Mouse (Mus musculus) liver, embryonic 11.5 days (tissue): ENCODE measurements around the gene Gsta1. TPM values are rescaled to one million over a fixed set of nuclear protein-coding genes. Genes with fewer than 3 reads are reported as not detected.
A peak's percentile ranks its signal among the peaks of the same experiment; 100 is the strongest.
"Not testable (repeated sequence)": the region's sequence is repeated elsewhere in the genome, so short reads cannot be mapped to it uniquely, and the experiment has no call there.

ENCODE experiments used
- ATAC-seq: fragments of 200-750 bp; cut with Nextera tagmentation; replicated peaks from 2 replicates; pipeline ENCODE4 v1.8.0; 2017; ENCODE audit warnings: moderate number of reproducible peaks, mild to moderate bottlenecking, moderate TSS enrichment, moderate library complexity; ENCODE audit not compliant: low FRiP score
- DNase-seq: peaks from one replicate; pipeline ENCODE4 v3.0.0-alpha.2; 2017; ENCODE audit warnings: low spot score
- H3K27ac ChIP-seq: fragments of 300-500 bp; sonication (generic); 2 replicates; pipeline ENCODE4 v1.5.1; 2014; ENCODE audit warnings: mild to moderate bottlenecking, low read depth, low read length, control low read depth
- H3K27me3 ChIP-seq: fragments of 300-500 bp; sonication (generic); replicated peaks from 2 replicates; pipeline ENCODE4 v1.6.1; 2014; ENCODE audit warnings: low read length, mixed read lengths; ENCODE audit not compliant: control insufficient read depth, insufficient read depth
- H3K36me3 ChIP-seq: fragments of 300-500 bp; sonication (generic); 2 replicates; pipeline ENCODE4 v1.6.1; 2014; ENCODE audit warnings: mild to moderate bottlenecking, low read length, moderate library complexity, mixed read lengths; ENCODE audit not compliant: control insufficient read depth, insufficient read depth
- H3K4me1 ChIP-seq: fragments of 300-500 bp; sonication (generic); replicated peaks from 2 replicates; pipeline ENCODE4 v1.6.1; 2014; ENCODE audit warnings: low read length, mixed read lengths; ENCODE audit not compliant: control insufficient read depth, insufficient read depth
- H3K4me2 ChIP-seq: fragments of 300-500 bp; sonication (generic); 2 replicates; pipeline ENCODE4 v1.6.1; 2014; ENCODE audit warnings: mild to moderate bottlenecking, control low read depth, moderate library complexity
- H3K4me3 ChIP-seq: fragments of 300-500 bp; sonication (generic); 2 replicates; pipeline ENCODE4 v1.5.1; 2014; ENCODE audit warnings: low read depth, low read length, control low read depth
- H3K9ac ChIP-seq: fragments of 300-500 bp; sonication (generic); 2 replicates; pipeline ENCODE4 v1.6.1; 2014; ENCODE audit warnings: low read depth, low read length, control low read depth
- H3K9me3 ChIP-seq: fragments of 300-500 bp; sonication (generic); 2 replicates; pipeline ENCODE4 v1.6.1; 2016; ENCODE audit warnings: low read length, inconsistent platforms, mixed read lengths; ENCODE audit not compliant: control insufficient read depth
- WGBS: fragments of 180-500 bp; shearing (Covaris S2); extraction: QIAGEN DNeasy Blood & Tissue Kit; methylation state at CpG from one replicate; pipeline ENCODE4 v1.1.7; 2014; 5-methylcytosine and 5-hydroxymethylcytosine counted together
- polyA plus RNA-seq: library from polyadenylated mRNA; unstranded; fragments of >200 nt; fragmentation: Nextera tagmentation; extraction: Ambion mirVana; gene quantifications from 2 replicates; pipeline ENCODE4 v1.2.1, GENCODE M21; 2014

Gsta1 gene
- polyA plus RNA-seq, 1 experiment from 2014 or later, result not detected

DNA sequence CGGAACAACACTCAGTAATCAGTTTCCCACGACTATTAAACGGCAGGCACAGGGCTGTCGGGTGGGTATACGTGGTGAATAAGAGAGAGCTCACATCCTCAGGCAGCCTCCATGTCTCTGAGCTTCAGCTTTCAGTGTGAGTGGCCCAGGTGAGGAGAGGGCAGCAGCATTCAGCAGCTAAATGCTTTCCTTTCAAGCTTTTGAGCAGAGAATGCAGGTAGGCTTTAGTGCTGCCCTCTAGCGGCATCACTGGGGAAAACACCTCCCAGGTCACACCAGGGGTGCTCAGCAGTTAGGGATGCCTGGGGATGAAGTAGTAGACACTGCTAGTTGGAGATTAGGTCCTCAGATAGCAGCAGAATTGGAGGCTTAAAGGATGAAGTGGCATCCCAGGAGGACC lies 29.2 kb downstream of the Gsta1 start:
- 0% methylated on average over 1 of the region's 6 CpGs for WGBS
- H3K36me3 ChIP-seq, H3K27me3 ChIP-seq, H3K27ac ChIP-seq, DNase-seq, H3K9me3 ChIP-seq, H3K4me1 ChIP-seq, H3K4me3 ChIP-seq, H3K9ac ChIP-seq, H3K4me2 ChIP-seq: not testable (repeated sequence)
- peak; percentile 29 for ATAC-seq

DNA sequence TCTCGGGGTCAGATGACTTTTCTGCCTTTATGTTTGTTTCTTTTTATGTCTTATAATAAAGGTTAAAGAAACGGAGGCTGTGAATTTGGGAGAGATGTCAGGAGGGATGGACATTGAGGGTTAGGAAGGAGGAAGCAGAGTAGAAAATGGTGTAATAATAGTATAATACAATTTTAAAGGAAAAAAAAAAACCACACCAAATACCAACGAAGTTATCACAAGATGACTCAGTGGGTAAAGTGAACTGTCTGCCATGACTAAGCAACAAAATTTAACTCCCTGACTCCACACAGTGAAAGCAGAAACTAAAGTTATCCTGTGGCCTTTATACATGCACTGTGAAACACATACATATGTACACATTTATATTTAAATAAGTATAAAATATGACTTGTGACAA lies 40.5 kb downstream of the Gsta1 start:
- not testable (repeated sequence) for H3K27me3 ChIP-seq, DNase-seq, H3K36me3 ChIP-seq, H3K27ac ChIP-seq, H3K4me3 ChIP-seq, H3K9ac ChIP-seq, ATAC-seq, H3K4me2 ChIP-seq, H3K4me1 ChIP-seq, H3K9me3 ChIP-seq
- 53% methylated on average over 3 of the region's 3 CpGs for WGBS

DNA sequence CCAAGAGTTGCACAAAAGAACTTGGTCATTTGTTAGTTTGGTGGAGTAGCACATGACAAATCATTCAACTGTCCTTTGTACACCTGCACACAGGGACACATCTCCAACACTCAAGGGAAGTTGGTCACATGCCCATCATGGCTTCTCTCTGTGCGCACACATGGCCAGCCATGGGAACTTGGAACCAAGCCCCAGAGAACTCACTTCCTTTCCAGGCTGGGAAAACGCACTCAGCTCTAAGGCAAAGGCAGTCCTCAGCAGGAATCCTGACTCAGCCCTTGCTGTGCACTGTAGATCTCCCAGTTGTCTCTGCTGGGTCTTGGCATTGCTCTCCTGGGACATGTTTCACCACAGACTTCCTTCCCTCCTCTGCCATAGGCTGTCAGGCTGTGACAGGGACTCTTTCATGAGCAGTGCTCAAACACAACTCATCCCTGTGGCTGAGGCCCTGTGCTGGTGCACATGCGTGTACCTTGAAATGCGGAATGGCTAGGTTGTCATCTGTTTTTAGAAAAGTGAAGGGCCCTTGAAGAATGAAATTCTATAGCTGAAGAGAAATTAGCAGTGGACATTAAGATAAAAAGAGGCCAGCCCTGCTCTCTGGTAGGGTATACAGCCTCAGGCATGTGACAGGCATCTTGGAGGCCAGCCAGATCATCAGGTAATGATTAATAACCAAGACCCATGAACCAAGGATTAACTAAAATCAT lies 51.7 kb downstream of the Gsta1 start:
- H3K4me1 ChIP-seq, H3K9me3 ChIP-seq, H3K4me2 ChIP-seq, ATAC-seq, DNase-seq, H3K9ac ChIP-seq, H3K27me3 ChIP-seq, H3K4me3 ChIP-seq, H3K36me3 ChIP-seq, H3K27ac ChIP-seq: not testable (repeated sequence)
- WGBS, result 85% methylated on average over 4 of the region's 4 CpGs

- H3K27ac ChIP-seq, DNase-seq, H3K36me3 ChIP-seq, H3K9me3 ChIP-seq, H3K4me2 ChIP-seq, H3K27me3 ChIP-seq, H3K9ac ChIP-seq, H3K4me1 ChIP-seq, H3K4me3 ChIP-seq, ATAC-seq: not testable (repeated sequence)
- 33% methylated on average over 1 of the region's 1 CpGs for WGBS
Measured at GRCm38 (mm10) chr9:78289063-78289462, 58.6 kb downstream of the Gsta1 start.

DNA sequence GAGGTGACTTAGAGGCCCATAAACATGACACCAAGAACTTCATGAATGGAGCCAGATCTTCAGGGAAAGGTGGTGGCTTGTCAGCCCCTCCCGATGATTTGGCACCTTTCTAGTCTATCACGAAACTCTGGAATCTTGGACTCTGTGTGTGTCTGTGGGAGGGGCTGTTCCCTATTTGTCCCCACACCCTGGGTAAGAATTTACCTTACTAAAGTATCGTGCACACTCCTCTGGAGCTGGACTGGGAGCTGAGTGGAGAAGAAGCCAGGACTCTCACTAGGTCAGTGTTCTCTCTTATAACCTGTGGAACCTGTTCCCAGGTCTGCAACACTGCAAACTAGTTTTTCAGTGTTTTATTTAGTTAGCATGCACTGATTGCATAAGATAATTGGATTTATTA lies 59.3 kb downstream of the Gsta1 start, which contains the start of gene Gm10639:
Gene Gm10639, plus strand, starts transcription at position 201 of the 400 bp plus-strand sequence.
- not testable (repeated sequence) for H3K4me1 ChIP-seq, H3K27me3 ChIP-seq, H3K27ac ChIP-seq, H3K36me3 ChIP-seq, H3K4me2 ChIP-seq, DNase-seq, ATAC-seq, H3K9me3 ChIP-seq, H3K9ac ChIP-seq, H3K4me3 ChIP-seq
- 74% methylated on average over 3 of the region's 3 CpGs for WGBS

Other genes with a start within 250 kb of the Gsta1 start
- not detected in 2 replicates for gene Gcm1, start 178.7 kb upstream of the Gsta1 start, polyA plus RNA-seq
- gene Fbxo9, start 121.6 kb upstream of the Gsta1 start, polyA plus RNA-seq, result 56.1 and 56.6 TPM in 2 replicates
- gene Ick, start 121.5 kb upstream of the Gsta1 start, polyA plus RNA-seq, result 15.9 and 16.7 TPM in 2 replicates
- 33.3 and 40.6 TPM in 2 replicates for gene Gsta4, start 47.9 kb upstream of the Gsta1 start, polyA plus RNA-seq
- not detected in 2 replicates for gene Gm3776, start 26.5 kb downstream of the Gsta1 start, polyA plus RNA-seq
- gene Gm10639, start 59.3 kb downstream of the Gsta1 start, polyA plus RNA-seq, result not detected in 2 replicates
- not detected in 2 replicates for gene Omt2a, start 84.1 kb downstream of the Gsta1 start, polyA plus RNA-seq
- not detected in 2 replicates for gene Omt2b, start 96.9 kb downstream of the Gsta1 start, polyA plus RNA-seq
- gene Gsta2, start 125.1 kb downstream of the Gsta1 start, polyA plus RNA-seq, result not detected in 2 replicates
- gene Dppa5a, start 137.5 kb downstream of the Gsta1 start, polyA plus RNA-seq, result 0.64 TPM in 1 of 2 replicates, not detected in the other
- gene Ooep, start 148.1 kb downstream of the Gsta1 start, polyA plus RNA-seq, result 0.12 and 0.16 TPM in 2 replicates
- 0.19 and 0.21 TPM in 2 replicates for gene Ddx43, start 165.1 kb downstream of the Gsta1 start, polyA plus RNA-seq
- 0.85 and 1.3 TPM in 2 replicates for gene Cgas, start 212.6 kb downstream of the Gsta1 start, polyA plus RNA-seq
- gene Mto1, start 217.6 kb downstream of the Gsta1 start, polyA plus RNA-seq, result 43.0 and 44.4 TPM in 2 replicates
- gene Gm17324, start 218.1 kb downstream of the Gsta1 start, polyA plus RNA-seq, result 0.96 and 1.2 TPM in 2 replicates